Mouse (Mus musculus): Measurements from ENCODE around the gene Ifit1bl2.
"Not testable (repeated sequence)": the region's sequence is repeated elsewhere in the genome, so short reads cannot be mapped to it uniquely, and the experiment has no call there.

Gene Ifit1bl2

DNA sequence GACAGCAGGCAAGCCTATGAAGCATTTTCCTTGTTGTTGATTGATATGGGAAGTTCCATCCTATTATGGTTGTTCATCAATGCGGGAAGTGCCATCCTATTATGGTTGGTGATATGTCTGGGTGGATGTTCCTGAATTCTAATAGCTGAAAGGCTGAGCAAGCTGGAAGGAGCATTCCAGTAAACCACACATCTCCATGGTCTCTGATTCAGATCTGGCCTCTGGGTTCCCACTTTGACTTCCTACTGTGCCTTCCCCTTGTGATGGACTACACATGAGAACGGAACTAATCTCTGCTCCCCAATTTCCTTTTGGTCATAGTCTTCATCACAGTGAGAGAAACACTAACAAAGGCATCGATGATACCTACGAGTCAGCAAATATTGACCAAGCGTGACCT, 19.7 kb downstream of the Ifit1bl2 start:
- in situ Hi-C loops (cut with MboI; ENCODE audit: unreplicated experiment in 2 of 2) = no loop called here

- in situ Hi-C loops (cut with MboI; ENCODE audit: unreplicated experiment in 2 of 2) = not testable (repeated sequence)
Observed at GRCm38 (mm10) chr19:34612243-34613001, 28.1 kb downstream of the Ifit1bl2 start.

DNA sequence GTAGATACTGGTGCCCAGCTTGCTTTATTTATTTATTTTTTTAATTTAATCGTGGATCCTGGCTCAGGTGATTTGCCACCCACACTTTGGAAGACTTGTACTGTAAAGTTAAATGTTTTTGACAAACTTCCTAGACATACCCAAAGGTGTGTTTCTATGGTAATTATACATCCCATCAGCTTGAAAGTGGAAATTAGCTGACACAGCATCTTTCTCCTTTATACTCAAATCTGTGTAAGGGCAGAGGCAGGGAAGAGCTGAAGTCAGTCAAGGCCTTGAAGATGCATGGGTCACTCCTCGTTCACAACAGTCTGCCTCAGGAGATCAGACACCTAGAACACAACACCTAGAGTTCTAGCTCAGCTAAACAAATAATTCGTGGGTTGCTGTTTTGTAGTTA, 30.4 kb downstream of the Ifit1bl2 start:
- in situ Hi-C loops (cut with MboI; ENCODE audit: unreplicated experiment in 2 of 2) = not testable (repeated sequence)

- in situ Hi-C loops (cut with MboI; ENCODE audit: unreplicated experiment in 2 of 2) = not testable (repeated sequence)
Observed at GRCm38 (mm10) chr19:34607237-34608051, 33.1 kb downstream of the Ifit1bl2 start, which contains the start of gene Ifit3b. TSS of gene Ifit3b (plus strand) at chr19:34607970.

DNA sequence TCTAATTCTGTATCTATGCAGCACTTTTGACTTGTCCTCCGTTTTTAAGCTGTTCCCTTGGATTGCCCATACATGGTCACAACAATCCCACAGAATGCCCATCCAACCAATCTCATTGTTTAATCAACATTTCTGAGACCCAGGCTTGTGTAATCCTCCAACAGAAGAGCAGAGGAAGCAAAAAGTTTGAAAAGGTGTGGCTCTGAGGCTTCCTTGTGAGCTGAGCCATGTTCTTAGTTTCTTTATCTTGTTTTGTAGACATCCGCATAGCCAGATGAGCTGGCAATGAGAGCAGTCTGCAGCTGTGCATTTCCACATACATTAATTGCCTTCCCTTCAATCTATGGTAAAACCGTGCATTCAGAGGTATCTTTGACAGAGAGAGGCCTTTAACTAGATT, 35.1 kb downstream of the Ifit1bl2 start:
- in situ Hi-C loops (cut with MboI; ENCODE audit: unreplicated experiment in 2 of 2) = no loop called here

- in situ Hi-C loops (cut with MboI; ENCODE audit: unreplicated experiment in 2 of 2) = not testable (repeated sequence)
Observed at GRCm38 (mm10) chr19:34601888-34602287, 38.7 kb downstream of the Ifit1bl2 start, which contains the start of gene Ifit1bl1. TSS of gene Ifit1bl1 (minus strand) at chr19:34601956.

- in situ Hi-C loops (cut with MboI; ENCODE audit: unreplicated experiment in 2 of 2) = loop anchor here in 1 of 2 experiments (5.0 kb wide), 1 partner anchor 42 kb away; no protein-coding TSS in a partner anchor
Observed at GRCm38 (mm10) chr19:34599250-34599649, 41.3 kb downstream of the Ifit1bl2 start.

GRCm38 (mm10) chr19:34598341-34598740, 42.2 kb downstream of the Ifit1bl2 start:
- in situ Hi-C loops (cut with MboI; ENCODE audit: unreplicated experiment in 2 of 2) = loop anchor here in 1 of 2 experiments (5.0 kb wide), 1 partner anchor 41 kb away; no protein-coding TSS in a partner anchor

DNA sequence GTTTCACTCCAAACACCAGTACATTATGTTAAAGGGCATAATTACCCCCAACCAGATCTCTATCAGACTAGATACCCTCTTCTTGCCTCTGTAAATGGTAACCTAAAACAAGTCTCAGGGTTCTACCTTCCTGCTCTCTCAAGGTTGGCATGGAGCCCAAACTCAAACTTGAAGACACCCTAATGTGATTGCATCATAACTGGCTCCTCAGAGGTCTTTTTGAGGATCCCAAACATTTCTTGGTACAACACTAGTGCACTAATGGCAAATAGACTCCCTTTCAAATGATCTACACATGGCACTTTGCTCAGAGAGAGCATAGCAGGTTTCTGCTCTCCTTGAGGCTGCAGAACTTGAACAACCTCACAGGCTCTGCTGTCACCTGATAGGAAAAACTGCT, 43.7 kb downstream of the Ifit1bl2 start:
- in situ Hi-C loops (cut with MboI; ENCODE audit: unreplicated experiment in 2 of 2) = loop anchor here in 1 of 2 experiments (5.0 kb wide), 1 partner anchor 40 kb away; no protein-coding TSS in a partner anchor

DNA sequence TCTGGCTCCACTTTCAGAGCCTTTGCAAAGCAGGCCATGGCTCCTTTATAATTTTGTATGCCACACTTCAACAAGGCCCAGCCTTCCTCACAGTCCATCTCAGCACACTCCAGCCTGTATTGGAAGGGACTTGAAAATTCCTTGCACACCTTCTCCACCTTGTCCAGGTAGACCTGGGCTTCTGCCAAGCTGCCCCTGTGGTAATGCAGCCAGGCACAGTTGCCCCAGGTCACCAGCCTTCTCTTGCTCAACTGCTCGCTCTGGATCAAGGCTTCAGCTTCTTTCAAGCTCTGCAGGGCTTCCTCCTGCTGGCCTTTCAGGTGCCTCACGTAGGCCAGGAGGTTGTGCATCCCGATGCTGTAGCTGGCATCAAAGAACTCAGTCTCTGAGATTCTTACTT, 46.0 kb downstream of the Ifit1bl2 start:
- in situ Hi-C loops (cut with MboI; ENCODE audit: unreplicated experiment in 2 of 2) = loop anchor here in 1 of 2 experiments (5.0 kb wide), 1 partner anchor 37 kb away; no protein-coding TSS in a partner anchor

GRCm38 (mm10) chr19:34593456-34593855, 47.1 kb downstream of the Ifit1bl2 start:
- in situ Hi-C loops (cut with MboI; ENCODE audit: unreplicated experiment in 2 of 2) = loop anchor here in 1 of 2 experiments (5.0 kb wide), 1 partner anchor 36 kb away; no protein-coding TSS in a partner anchor

- in situ Hi-C loops (cut with MboI; ENCODE audit: unreplicated experiment in 2 of 2) = no loop called here
Observed at GRCm38 (mm10) chr19:34588959-34589358, 51.6 kb downstream of the Ifit1bl2 start.

GRCm38 (mm10) chr19:34587898-34588692, 52.4 kb downstream of the Ifit1bl2 start:
- in situ Hi-C loops (cut with MboI; ENCODE audit: unreplicated experiment in 2 of 2) = not testable (repeated sequence)

- in situ Hi-C loops (cut with MboI; ENCODE audit: unreplicated experiment in 2 of 2) = not testable (repeated sequence)
Observed at GRCm38 (mm10) chr19:34585740-34586458, 54.6 kb downstream of the Ifit1bl2 start.

GRCm38 (mm10) chr19:34583126-34583766, 57.3 kb downstream of the Ifit1bl2 start, which contains the start of gene Ifit3:
TSS of gene Ifit3 (plus strand) at chr19:34583531.
- in situ Hi-C loops (cut with MboI; ENCODE audit: unreplicated experiment in 2 of 2) = not testable (repeated sequence)

DNA sequence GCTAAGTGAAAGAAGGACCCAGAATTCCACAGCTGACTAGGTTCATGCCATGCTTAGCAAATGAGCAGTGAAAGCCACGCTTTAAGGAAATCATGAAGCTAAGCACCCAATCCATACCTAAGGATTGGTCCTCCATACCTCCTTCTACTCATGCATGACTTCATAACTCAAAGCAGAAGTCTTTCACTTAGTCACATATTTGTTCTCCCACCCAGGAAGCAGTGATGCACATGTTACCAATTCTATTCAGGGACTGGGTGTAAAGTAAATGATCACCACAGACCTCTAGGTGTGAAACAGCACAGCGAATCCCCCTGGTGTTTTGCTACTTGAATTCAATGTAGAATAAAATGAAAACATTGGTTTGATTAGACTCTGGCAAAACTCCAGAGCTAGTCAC, 57.8 kb downstream of the Ifit1bl2 start:
- in situ Hi-C loops (cut with MboI; ENCODE audit: unreplicated experiment in 2 of 2) = not testable (repeated sequence)

GRCm38 (mm10) chr19:34577121-34577520, 63.4 kb downstream of the Ifit1bl2 start:
- in situ Hi-C loops (cut with MboI; ENCODE audit: unreplicated experiment in 2 of 2) = no loop called here

- in situ Hi-C loops (cut with MboI; ENCODE audit: unreplicated experiment in 2 of 2) = no loop called here
Observed at GRCm38 (mm10) chr19:34573650-34574049, 66.9 kb downstream of the Ifit1bl2 start.

DNA sequence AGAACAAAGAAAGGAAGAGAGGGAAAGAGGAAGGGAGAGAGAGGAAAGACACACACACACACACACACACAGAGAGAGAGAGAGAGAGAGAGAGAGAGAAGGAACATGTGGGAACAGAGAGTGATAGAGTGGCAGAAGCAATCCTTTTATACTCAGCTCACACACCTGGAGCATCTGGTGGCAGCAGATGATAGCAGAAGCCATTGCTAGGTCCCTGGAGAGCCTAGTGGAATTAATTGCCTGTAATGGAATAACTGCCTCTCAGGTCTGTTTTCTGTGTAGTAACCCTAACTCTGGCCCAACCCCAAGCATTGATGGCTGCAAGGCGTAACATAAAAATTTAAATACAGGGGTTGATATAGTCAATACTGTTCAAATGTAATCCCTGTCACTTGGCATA, 69.5 kb downstream of the Ifit1bl2 start:
- in situ Hi-C loops (cut with MboI; ENCODE audit: unreplicated experiment in 2 of 2) = no loop called here

Measured in v-Abl transformed pro-B cells (cell line).